Mouse (Mus musculus): Measurements from ENCODE around the gene Cnnm2. TPM values are rescaled to one million over a fixed set of nuclear protein-coding genes. Genes with fewer than 3 reads are reported as not detected.
"Not testable (repeated sequence)": the region's sequence is repeated elsewhere in the genome, so short reads cannot be mapped to it uniquely, and the experiment has no call there.

Gene Cnnm2
- polyA plus RNA-seq, 1 experiment from 2014 or later, result 4.1 TPM

GRCm38 (mm10) chr19:46776850-46777249 lies 15.5 kb downstream of the Cnnm2 start:
- Histone ChIP-seq H3K36me3 (no peaks in the 10 kb centered on the region), H3K9ac (no peak overlapping the region), H3K27ac (replicated peaks) (no peak overlapping the region), H3K4me3 (replicated peaks) (no peak overlapping the region), H3K27me3 (no peaks in the 10 kb centered on the region), H3K9me3 (replicated peaks) (no peaks in the 10 kb centered on the region), H3K4me1 (no peaks in the 10 kb centered on the region), H3K4me2 (replicated peaks) (no peak overlapping the region)
- no peak for ATAC-seq (ENCODE audit: insufficient number of reproducible peaks, low FRiP score, low TSS enrichment, low read depth)
- WGBS, result 79% methylated on average over 3 of the region's 3 CpGs

GRCm38 (mm10) chr19:46777928-46778680 lies 16.7 kb downstream of the Cnnm2 start:
- Histone ChIP-seq H3K4me1 (no peaks in the 10 kb centered on the region), H3K27me3 (no peaks in the 10 kb centered on the region), H3K9ac (no peak overlapping the region), H3K4me2 (replicated peaks) (no peak overlapping the region), H3K27ac (replicated peaks) (no peak overlapping the region), H3K36me3 (no peaks in the 10 kb centered on the region), H3K4me3 (replicated peaks) (no peak overlapping the region), H3K9me3 (replicated peaks) (no peaks in the 10 kb centered on the region)
- 69% methylated on average over 12 of the region's 12 CpGs for WGBS
- ATAC-seq (ENCODE audit: insufficient number of reproducible peaks, low FRiP score, low TSS enrichment, low read depth), result no peak

- not testable (repeated sequence) for H3K9ac ChIP-seq; H3K4me1 ChIP-seq; H3K36me3 ChIP-seq; ATAC-seq (ENCODE audit: insufficient number of reproducible peaks, low FRiP score, low TSS enrichment, low read depth); H3K4me2 ChIP-seq (replicated peaks); H3K27me3 ChIP-seq; H3K27ac ChIP-seq (replicated peaks); H3K9me3 ChIP-seq (replicated peaks); H3K4me3 ChIP-seq (replicated peaks)
- WGBS, result 86% methylated on average over 1 of the region's 1 CpGs
Observed at GRCm38 (mm10) chr19:46779130-46779529, 17.7 kb downstream of the Cnnm2 start.

- 81% methylated on average over 5 of the region's 5 CpGs for WGBS
- Histone ChIP-seq H3K36me3 (no peaks in the 10 kb centered on the region), H3K9ac (no peak overlapping the region), H3K4me1 (no peaks in the 10 kb centered on the region), H3K27ac (replicated peaks) (no peak overlapping the region), H3K4me3 (replicated peaks) (no peak overlapping the region), H3K27me3 (no peaks in the 10 kb centered on the region), H3K9me3 (replicated peaks) (no peaks in the 10 kb centered on the region), H3K4me2 (replicated peaks) (no peak overlapping the region)
- ATAC-seq (ENCODE audit: insufficient number of reproducible peaks, low FRiP score, low TSS enrichment, low read depth), result no peak
Observed at GRCm38 (mm10) chr19:46784038-46784437, 22.6 kb downstream of the Cnnm2 start.

GRCm38 (mm10) chr19:46784502-46784901 lies 23.1 kb downstream of the Cnnm2 start:
- WGBS, result 82% methylated on average over 6 of the region's 6 CpGs

GRCm38 (mm10) chr19:46785633-46786032 lies 24.2 kb downstream of the Cnnm2 start:
- Histone ChIP-seq H3K4me2 (replicated peaks) (no peak overlapping the region), H3K4me1 (no peaks in the 10 kb centered on the region), H3K27me3 (no peaks in the 10 kb centered on the region), H3K36me3 (no peaks in the 10 kb centered on the region), H3K27ac (replicated peaks) (no peak overlapping the region), H3K9ac (no peak overlapping the region), H3K4me3 (replicated peaks) (no peak overlapping the region), H3K9me3 (replicated peaks) (no peaks in the 10 kb centered on the region)
- no peak for ATAC-seq (ENCODE audit: insufficient number of reproducible peaks, low FRiP score, low TSS enrichment, low read depth)
- 79% methylated on average over 4 of the region's 4 CpGs for WGBS

More at GRCm38 (mm10) chr19:46784502-46784901, 23.1 kb downstream of the Cnnm2 start:
- no peak for ATAC-seq (ENCODE audit: insufficient number of reproducible peaks, low FRiP score, low TSS enrichment, low read depth)
- no peak overlapping the region for H3K4me2 ChIP-seq (replicated peaks)
- no peaks in the 10 kb centered on the region for H3K36me3 ChIP-seq
- no peak overlapping the region for H3K4me3 ChIP-seq (replicated peaks)
- no peaks in the 10 kb centered on the region for H3K9me3 ChIP-seq (replicated peaks)
- H3K27ac ChIP-seq (replicated peaks), result no peak overlapping the region
- H3K4me1 ChIP-seq, result no peaks in the 10 kb centered on the region
- H3K9ac ChIP-seq, result no peak overlapping the region
- no peaks in the 10 kb centered on the region for H3K27me3 ChIP-seq

GRCm38 (mm10) chr19:46789782-46790181 lies 28.4 kb downstream of the Cnnm2 start:
- no peaks in the 10 kb centered on the region for H3K36me3 ChIP-seq

GRCm38 (mm10) chr19:46791360-46791759 lies 30.0 kb downstream of the Cnnm2 start:
- Histone ChIP-seq H3K4me1 (no peaks in the 10 kb centered on the region), H3K9ac (no peak overlapping the region), H3K27me3 (no peaks in the 10 kb centered on the region), H3K36me3 (no peaks in the 10 kb centered on the region), H3K27ac (replicated peaks) (no peak overlapping the region), H3K4me2 (replicated peaks) (no peak overlapping the region), H3K9me3 (replicated peaks) (no peaks in the 10 kb centered on the region), H3K4me3 (replicated peaks) (no peak overlapping the region)
- ATAC-seq (ENCODE audit: insufficient number of reproducible peaks, low FRiP score, low TSS enrichment, low read depth), result no peak
- WGBS, result 89% methylated on average over 7 of the region's 7 CpGs

More at GRCm38 (mm10) chr19:46789782-46790181, 28.4 kb downstream of the Cnnm2 start:
- no peak overlapping the region for H3K4me3 ChIP-seq (replicated peaks)
- ATAC-seq (ENCODE audit: insufficient number of reproducible peaks, low FRiP score, low TSS enrichment, low read depth), result no peak
- H3K27me3 ChIP-seq, result no peaks in the 10 kb centered on the region
- H3K4me2 ChIP-seq (replicated peaks), result no peak overlapping the region
- H3K9ac ChIP-seq, result no peak overlapping the region
- WGBS, result 91% methylated on average over 1 of the region's 1 CpGs
- no peaks in the 10 kb centered on the region for H3K4me1 ChIP-seq
- H3K27ac ChIP-seq (replicated peaks), result no peak overlapping the region
- no peaks in the 10 kb centered on the region for H3K9me3 ChIP-seq (replicated peaks)

GRCm38 (mm10) chr19:46791921-46792320 lies 30.5 kb downstream of the Cnnm2 start:
- Histone ChIP-seq H3K4me2 (replicated peaks) (no peak overlapping the region), H3K4me3 (replicated peaks) (no peak overlapping the region), H3K9me3 (replicated peaks) (no peaks in the 10 kb centered on the region), H3K27me3 (no peaks in the 10 kb centered on the region), H3K9ac (no peak overlapping the region), H3K36me3 (no peaks in the 10 kb centered on the region), H3K4me1 (no peaks in the 10 kb centered on the region), H3K27ac (replicated peaks) (no peak overlapping the region)
- no peak for ATAC-seq (ENCODE audit: insufficient number of reproducible peaks, low FRiP score, low TSS enrichment, low read depth)
- WGBS, result 76% methylated on average over 8 of the region's 8 CpGs

GRCm38 (mm10) chr19:46792480-46792879 lies 31.1 kb downstream of the Cnnm2 start:
- no peak overlapping the region for H3K4me3 ChIP-seq (replicated peaks)
- H3K4me2 ChIP-seq (replicated peaks), result no peak overlapping the region
- H3K27me3 ChIP-seq, result no peaks in the 10 kb centered on the region
- ATAC-seq (ENCODE audit: insufficient number of reproducible peaks, low FRiP score, low TSS enrichment, low read depth), result no peak
- H3K27ac ChIP-seq (replicated peaks), result no peak overlapping the region
- H3K4me1 ChIP-seq, result no peaks in the 10 kb centered on the region
- H3K9me3 ChIP-seq (replicated peaks), result no peaks in the 10 kb centered on the region
- WGBS, result 60% methylated on average over 3 of the region's 3 CpGs
- H3K36me3 ChIP-seq, result no peaks in the 10 kb centered on the region
- no peak overlapping the region for H3K9ac ChIP-seq

GRCm38 (mm10) chr19:46794181-46794580 lies 32.8 kb downstream of the Cnnm2 start:
- no peak overlapping the region for H3K4me3 ChIP-seq (replicated peaks)
- no peaks in the 10 kb centered on the region for H3K4me1 ChIP-seq
- no peak overlapping the region for H3K4me2 ChIP-seq (replicated peaks)
- no peaks in the 10 kb centered on the region for H3K9me3 ChIP-seq (replicated peaks)
- no peak overlapping the region for H3K27ac ChIP-seq (replicated peaks)
- H3K36me3 ChIP-seq, result no peaks in the 10 kb centered on the region
- ATAC-seq (ENCODE audit: insufficient number of reproducible peaks, low FRiP score, low TSS enrichment, low read depth), result no peak
- no peak overlapping the region for H3K9ac ChIP-seq
- no peaks in the 10 kb centered on the region for H3K27me3 ChIP-seq
- 27% methylated on average over 8 of the region's 8 CpGs for WGBS

Measured in embryonic facial prominence, embryonic 15.5 days (tissue).